Mouse (Mus musculus): ENCODE results near the gene Slc35e2. TPM values are rescaled to one million over a fixed set of nuclear protein-coding genes. Genes with fewer than 3 reads are reported as not detected.
"Not testable (repeated sequence)": the region's sequence is repeated elsewhere in the genome, so short reads cannot be mapped to it uniquely, and the experiment has no call there.

The Slc35e2 gene
- total RNA-seq, 2 experiments from 2014 or later = 49.9 to 51.5 TPM

- no peak for DNase-seq (ENCODE audit: low spot score in 2 of 2)
- intact Hi-C loops (cut with DNase I) = no loop called here
Observed at GRCm38 (mm10) chr4:155660641-155661040, 59.4 kb downstream of the Slc35e2 start.

- intact Hi-C loops (cut with DNase I) = no loop called here
- DNase-seq (ENCODE audit: low spot score in 2 of 2) = no peak
Observed at GRCm38 (mm10) chr4:155666903-155667302, 65.7 kb downstream of the Slc35e2 start.

- intact Hi-C loops (cut with DNase I) = loop anchor here (1.0 kb wide), 1 partner anchor 26 kb away; no protein-coding TSS in a partner anchor
- peak; percentile 98 to 99 for DNase-seq (ENCODE audit: low spot score in 2 of 2)
Observed at GRCm38 (mm10) chr4:155668689-155669597, 67.7 kb downstream of the Slc35e2 start, which contains the start of gene Mib2. TSS of gene Mib2 (minus strand) at chr4:155669198.

GRCm38 (mm10) chr4:155669598-155670075 lies 68.4 kb downstream of the Slc35e2 start:
- DNase-seq (ENCODE audit: low spot score in 2 of 2) = no peak
- intact Hi-C loops (cut with DNase I) = loop anchor here (1.0 kb wide), 1 partner anchor 26 kb away; no protein-coding TSS in a partner anchor

- DNase-seq (ENCODE audit: low spot score in 2 of 2); intact Hi-C loops (cut with DNase I): not testable (repeated sequence)
Observed at GRCm38 (mm10) chr4:155670236-155670635, 69.0 kb downstream of the Slc35e2 start.

- intact Hi-C loops (cut with DNase I) = no loop called here
- no peak for DNase-seq (ENCODE audit: low spot score in 2 of 2)
Observed at GRCm38 (mm10) chr4:155672082-155672481, 70.9 kb downstream of the Slc35e2 start.

Other genes starting within 250 kb of the Slc35e2 start
- 100 to 1,000 TPM; 218 to 220 TPM for gene Prkcz, start 240.1 kb upstream of the Slc35e2 start, total RNA-seq (2021)
- 10 to 100 TPM; 73.4 to 78.2 TPM for gene Gabrd, start 203.3 kb upstream of the Slc35e2 start, total RNA-seq (2021)
- gene Cfap74, start 192.2 kb upstream of the Slc35e2 start, total RNA-seq (2021) = 10 to 100 TPM; 12.7 to 13.7 TPM
- 1 to 10 TPM; 1.5 TPM for gene Tmem52, start 132.3 kb upstream of the Slc35e2 start, total RNA-seq (2021)
- 100 to 1,000 TPM; 918 to 924 TPM for gene Gnb1, start 110.1 kb upstream of the Slc35e2 start, total RNA-seq (2021)
- 10 to 100 TPM; 58.8 to 61.7 TPM for gene Nadk, start 39.0 kb upstream of the Slc35e2 start, total RNA-seq (2021)
- 10 to 100 TPM; 45.9 to 53.1 TPM for gene Cdk11b, start 23.4 kb downstream of the Slc35e2 start, total RNA-seq (2021)
- not detected for gene Gm10563, start 44.0 kb downstream of the Slc35e2 start, total RNA-seq (2021)
- 1 to 10 TPM; 2.5 to 2.9 TPM for gene Mmp23, start 52.0 kb downstream of the Slc35e2 start, total RNA-seq (2021)
- gene Mib2, start 67.8 kb downstream of the Slc35e2 start, total RNA-seq (2021) = 100 to 1,000 TPM; 112 to 113 TPM
- gene Fndc10, start 92.9 kb downstream of the Slc35e2 start, total RNA-seq (2021) = 10 to 100 TPM; 26.5 to 29.2 TPM
- 10 to 100 TPM; 93.3 to 98.2 TPM for gene Ssu72, start 103.4 kb downstream of the Slc35e2 start, total RNA-seq (2021)
- 10 to 100 TPM; 58.0 to 61.9 TPM for gene Tmem240, start 133.4 kb downstream of the Slc35e2 start, total RNA-seq (2021)
- gene Atad3a, start 159.7 kb downstream of the Slc35e2 start, total RNA-seq (2021) = 10 to 100 TPM; 44.0 to 52.3 TPM
- gene Vwa1, start 173.3 kb downstream of the Slc35e2 start, total RNA-seq (2021) = 10 to 100 TPM; 14.0 to 16.6 TPM
- gene Tmem88b, start 184.5 kb downstream of the Slc35e2 start, total RNA-seq (2021) = 10 to 100 TPM; 16.8 to 20.7 TPM
- gene Ankrd65, start 189.0 kb downstream of the Slc35e2 start, total RNA-seq (2021) = not detected
- gene Mrpl20, start 201.5 kb downstream of the Slc35e2 start, total RNA-seq (2021) = 10 to 100 TPM; 93.9 to 97.9 TPM
- 10 to 100 TPM; 65.7 to 78.1 TPM for gene Ccnl2, start 211.1 kb downstream of the Slc35e2 start, total RNA-seq (2021)
- 100 to 1,000 TPM in 1 of 2 experiments, 10 to 100 TPM in 1; 99.6 to 104 TPM for gene Aurkaip1, start 229.9 kb downstream of the Slc35e2 start, total RNA-seq (2021)
- 1 to 10 TPM; 7.0 to 8.4 TPM for gene Mxra8, start 238.3 kb downstream of the Slc35e2 start, total RNA-seq (2021)
- 10 to 100 TPM; 87.9 to 88.0 TPM for gene Dvl1, start 246.0 kb downstream of the Slc35e2 start, total RNA-seq (2021)